Mouse (Mus musculus) gastrocnemius, postnatal 10 days (tissue): ENCODE results near the gene Glipr2. TPM values are rescaled to one million over a fixed set of nuclear protein-coding genes. Genes with fewer than 3 reads are reported as not detected.

Experiments
- DNase-seq: peaks from one replicate; pipeline ENCODE4 v3.0.0; 2021; ENCODE audit warnings: mixed read lengths
- total RNA-seq, 2 experiments: library from RNA; stranded (reverse); gene quantifications; 2 replicates each; pipeline ENCODE4 v1.2.3; 2021

Gene Glipr2
- total RNA-seq, 2 experiments from 2014 or later, result 13.1 to 18.0 TPM

- no peak for DNase-seq
Observed at GRCm38 (mm10) chr4:43970393-43971330, 13.5 kb downstream of the Glipr2 start.

GRCm38 (mm10) chr4:43971541-43972136, 14.4 kb downstream of the Glipr2 start:
- DNase-seq, result no peak

- no peak for DNase-seq
Observed at GRCm38 (mm10) chr4:43972137-43972591, 15.0 kb downstream of the Glipr2 start.

- peak; percentile 49 for DNase-seq
Observed at GRCm38 (mm10) chr4:43973526-43973981, 16.4 kb downstream of the Glipr2 start.

GRCm38 (mm10) chr4:43974914-43975616, 17.9 kb downstream of the Glipr2 start:
- no peak for DNase-seq

- no peak for DNase-seq
Observed at GRCm38 (mm10) chr4:43976223-43976740, 19.1 kb downstream of the Glipr2 start.

GRCm38 (mm10) chr4:43978521-43979443, 21.6 kb downstream of the Glipr2 start:
- peak; percentile 60 for DNase-seq

- DNase-seq, result peak; percentile 62
Observed at GRCm38 (mm10) chr4:43979746-43980145, 22.5 kb downstream of the Glipr2 start.

GRCm38 (mm10) chr4:43980236-43980635, 23.0 kb downstream of the Glipr2 start:
- peak; percentile 4 for DNase-seq

- peak; percentile 0 for DNase-seq
Observed at GRCm38 (mm10) chr4:43980846-43981245, 23.6 kb downstream of the Glipr2 start.

GRCm38 (mm10) chr4:43981251-43981650, 24.1 kb downstream of the Glipr2 start:
- peak; percentile 3 for DNase-seq

- peak; percentile 98 for DNase-seq
Observed at GRCm38 (mm10) chr4:43982053-43982732, 25.0 kb downstream of the Glipr2 start.

GRCm38 (mm10) chr4:43983181-43983580, 26.0 kb downstream of the Glipr2 start, which contains the start of gene Ccin:
Gene Ccin, plus strand, starts transcription at chr4:43983483.
- DNase-seq, result no peak

GRCm38 (mm10) chr4:43983756-43984155, 26.6 kb downstream of the Glipr2 start:
- no peak for DNase-seq

- no peak for DNase-seq
Observed at GRCm38 (mm10) chr4:43984326-43984725, 27.1 kb downstream of the Glipr2 start.

GRCm38 (mm10) chr4:43988976-43989375, 31.8 kb downstream of the Glipr2 start:
- no peak for DNase-seq

- no peak for DNase-seq
Observed at GRCm38 (mm10) chr4:43993072-43993471, 35.9 kb downstream of the Glipr2 start.

GRCm38 (mm10) chr4:43994342-43994741, 37.1 kb downstream of the Glipr2 start:
- no peak for DNase-seq

- DNase-seq, result no peak
Observed at GRCm38 (mm10) chr4:44003622-44004021, 46.4 kb downstream of the Glipr2 start.

- DNase-seq, result no peak
Observed at GRCm38 (mm10) chr4:44004126-44004525, 46.9 kb downstream of the Glipr2 start, which contains the start of gene Clta. Gene Clta, plus strand, starts transcription at chr4:44004452.
